10 mouse cellular contexts compared by ENCODE assay signal in the genomic region with DNA sequence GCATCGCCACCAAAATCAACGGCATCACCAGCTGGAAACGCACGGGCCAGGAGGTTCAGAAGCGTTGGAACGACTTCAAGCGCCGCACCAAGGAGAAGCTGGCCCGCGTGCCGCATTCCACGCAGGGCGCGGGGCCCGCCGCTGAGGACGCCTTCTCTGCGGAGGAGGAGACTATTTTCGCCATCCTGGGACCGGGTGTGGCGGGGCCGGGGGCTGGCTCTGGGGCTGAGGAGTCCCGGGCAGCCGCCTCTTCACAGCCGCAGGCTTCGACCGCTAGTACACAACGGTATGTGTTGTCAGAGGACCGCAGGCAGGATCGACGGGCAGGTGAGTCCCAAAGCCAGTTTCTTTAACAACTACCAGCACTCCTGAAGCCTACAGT. TPM values are rescaled to one million over a fixed set of nuclear protein-coding genes. Genes with fewer than 3 reads are reported as not detected.
DNase-seq lines count a peak whose midpoint lies in the region; ATAC-seq and TF ChIP-seq lines count a peak whose summit lies in the region.
"Had no signal": no experiment of that assay in that cellular context is flagged by ENCODE, and none has a peak within 500 bp of the region (broad histone marks: within the 10 kb centered on the region; RNA-seq: fewer than 3 reads in every experiment).

No protein-coding gene starts in this region.

- H3K27me3 ChIP-seq in ES-Bruce4 (ENCODE audit: control insufficient read depth, insufficient read depth, low read length, poor library complexity, severe bottlenecking) = no peaks in the 10 kb centered on the region
- H3K27me3 ChIP-seq in heart, postnatal 0 days (ENCODE audit: control insufficient read depth, insufficient read depth, low read length) = peaks cover 19% of the 10 kb centered on the region; the same call in 1 of the 2 replicates
- peaks cover 72% of the 10 kb centered on the region for H3K27me3 ChIP-seq in liver, embryonic 12.5 days (replicated peaks)

- H3K4me3 ChIP-seq in ES-Bruce4 (ENCODE audit: low read depth, low read length) = peak overlapping the region; percentile 60
- H3K4me3 ChIP-seq in cortical plate, adult 2 months (ENCODE audit: insufficient read depth, low read length) = peak overlapping the region; percentile 68
- peak overlapping the region; percentile 56 for H3K4me3 ChIP-seq in heart, postnatal 0 days (ENCODE audit: low read depth, low read length)
- H3K4me3 ChIP-seq in liver, embryonic 12.5 days = peak overlapping the region; percentile 52

- TF ChIP-seq EP300 in ES-Bruce4 (IDR thresholded peaks at IDR 0.05; ENCODE audit: insufficient read depth, low read depth, low read length) = no peak
- TF ChIP-seq EP300 in heart, postnatal 0 days (IDR thresholded peaks at IDR 0.05; ENCODE audit: low read depth) = no peak

- WGBS in heart, postnatal 0 days = 4% methylated on average over 30 of the region's 31 CpGs
- WGBS in liver, embryonic 12.5 days (ENCODE audit: insufficient replicate concordance) = 1% methylated on average over 30 of the region's 31 CpGs

- H3K27ac ChIP-seq in ES-Bruce4 (ENCODE audit: insufficient read depth, low read length) = no peak overlapping the region
- peak overlapping the region; percentile 57 for H3K27ac ChIP-seq in cortical plate, adult 2 months (ENCODE audit: insufficient read depth, low read length)
- no peak overlapping the region for H3K27ac ChIP-seq in heart, postnatal 0 days (ENCODE audit: low read depth)
- no peak overlapping the region for H3K27ac ChIP-seq in liver, embryonic 12.5 days

- ATAC-seq in heart, postnatal 0 days (ENCODE audit: insufficient read depth, low read depth) = no peak
- no peak for ATAC-seq in liver, embryonic 12.5 days

- TF ChIP-seq POLR2A in ES-Bruce4 (IDR thresholded peaks at IDR 0.05; ENCODE audit: insufficient read depth, low read length) = no peak
- no peak for TF ChIP-seq POLR2A in cortical plate, adult 2 months (IDR thresholded peaks at IDR 0.05; ENCODE audit: extremely low read depth, insufficient read depth, low read length)

- peak overlapping the region; percentile 47 for H3K9ac ChIP-seq in ES-Bruce4 (ENCODE audit: low read depth, poor library complexity, severe bottlenecking)
- H3K9ac ChIP-seq in heart, postnatal 0 days (replicated peaks; ENCODE audit: low read depth, low read length) = peak overlapping the region; percentile 10; the same call in 1 of the 2 replicates
- H3K9ac ChIP-seq in liver, embryonic 12.5 days = 0 out of 2 replicates have a peak overlapping the region, but pooled peaks have one; percentile 28

- DNase-seq in heart, adult 18-20 months = peak; percentile 26 to 55
- DNase-seq in heart, adult 8-10 months (ENCODE audit: low spot score) = no peak
- DNase-seq in heart, postnatal 0 days (ENCODE audit: low spot score) = no peak
- DNase-seq in right cerebral cortex, postnatal 14 days = peak; percentile 56
- no peak for DNase-seq in frontal cortex, postnatal 14 days (ENCODE audit: low spot score in 2 of 2)

- H3K4me1 ChIP-seq in ES-Bruce4 (ENCODE audit: control insufficient read depth, insufficient read depth, low read length) = no peaks in the 10 kb centered on the region
- H3K4me1 ChIP-seq in cortical plate, adult 2 months (ENCODE audit: control insufficient read depth, insufficient read depth, low read length) = peaks cover 5% of the 10 kb centered on the region; the same call in 1 of the 2 replicates
- peaks cover 5% of the 10 kb centered on the region for H3K4me1 ChIP-seq in heart, postnatal 0 days (ENCODE audit: control insufficient read depth, insufficient read depth)
- H3K4me1 ChIP-seq in liver, embryonic 12.5 days = peaks cover 23% of the 10 kb centered on the region

- no peaks in the 10 kb centered on the region for H3K9me3 ChIP-seq in ES-Bruce4 (replicated peaks; ENCODE audit: control insufficient read depth, insufficient read depth, low read length, poor library complexity, severe bottlenecking)
- H3K9me3 ChIP-seq in heart, postnatal 0 days (replicated peaks; ENCODE audit: control insufficient read depth, low read length) = no peaks in the 10 kb centered on the region
- H3K9me3 ChIP-seq in liver, embryonic 12.5 days (replicated peaks) = no peaks in the 10 kb centered on the region

- no peaks in the 10 kb centered on the region; the same call in 1 of the 2 replicates for H3K36me3 ChIP-seq in ES-Bruce4 (ENCODE audit: control insufficient read depth, insufficient read depth, low read length, poor library complexity, severe bottlenecking)
- H3K36me3 ChIP-seq in heart, postnatal 0 days (replicated peaks; ENCODE audit: control insufficient read depth, insufficient read depth, low read length) = 0 out of 2 replicates have a peak, but pooled peaks cover 12% of the 10 kb centered on the region
- H3K36me3 ChIP-seq in liver, embryonic 12.5 days = peaks cover 7% of the 10 kb centered on the region

- TF ChIP-seq CTCF in ES-Bruce4 (IDR thresholded peaks at IDR 0.05; ENCODE audit: low read depth, low read length) = no peak
- TF ChIP-seq CTCF in cortical plate, adult 2 months (IDR thresholded peaks at IDR 0.05; ENCODE audit: extremely low read depth, insufficient read depth, low read length) = no peak
- TF ChIP-seq CTCF in heart, postnatal 0 days (IDR thresholded peaks at IDR 0.05; ENCODE audit: low read depth) = no peak

- peak overlapping the region; percentile 89 for H3K4me2 ChIP-seq in heart, postnatal 0 days (ENCODE audit: low read depth, low read length)
- H3K4me2 ChIP-seq in liver, embryonic 12.5 days = peak overlapping the region; percentile 78

RNA-seq across cellular contexts. Expression of gene Mypop, which starts 1.2 kb away (rescaled TPM):
- total RNA-seq in heart, adult 18-20 months (2021) = 1 to 10 TPM; 3.6 to 4.0 TPM
- total RNA-seq in heart, adult 8-10 months (2022) = 1 to 10 TPM; 3.6 to 4.3 (median 4.3) TPM
- polyA plus RNA-seq in ES-Bruce4 (2011; ENCODE audit: insufficient read depth, insufficient read length, low read depth, missing spikeins) = 4.0 and 5.5 TPM in 2 replicates
- polyA plus RNA-seq in cortical plate, adult 2 months (2012; rRNA removed) = 49.7 and 50.8 TPM in 2 replicates
- 0.08 and 0.34 TPM in 2 replicates for total RNA-seq in heart, postnatal 0 days (2014; rRNA removed; ENCODE audit: low replicate concordance)
- polyA plus RNA-seq in heart, postnatal 0 days (2015; fragmentation: Nextera tagmentation; extraction: Ambion mirVana) = 0.79 and 1.2 TPM in 2 replicates
- 1.3 and 1.7 TPM in 2 replicates for polyA plus RNA-seq in liver, embryonic 12.5 days (2016; fragmentation: Nextera tagmentation; extraction: Ambion mirVana)

RNA-seq across cellular contexts. Expression of gene Nanos2, which starts 5.1 kb away (rescaled TPM):
- total RNA-seq in heart, adult 18-20 months (2021) = not detected
- total RNA-seq in heart, adult 8-10 months (2022) = not detected
- polyA plus RNA-seq in ES-Bruce4 (2011; ENCODE audit: insufficient read depth, insufficient read length, low read depth, missing spikeins) = not detected in 2 replicates
- polyA plus RNA-seq in cortical plate, adult 2 months (2012; rRNA removed) = 2.8 and 3.3 TPM in 2 replicates
- not detected in 2 replicates for total RNA-seq in heart, postnatal 0 days (2014; rRNA removed; ENCODE audit: low replicate concordance)
- polyA plus RNA-seq in heart, postnatal 0 days (2015; fragmentation: Nextera tagmentation; extraction: Ambion mirVana) = not detected in 2 replicates
- polyA plus RNA-seq in liver, embryonic 12.5 days (2016; fragmentation: Nextera tagmentation; extraction: Ambion mirVana) = not detected in 2 replicates
- total RNA-seq: hematopoietic stem cell, adult 5-6 weeks; MEL had no signal

RNA-seq across cellular contexts. Expression of gene Irf2bp1, which starts 11.6 kb away (rescaled TPM):
- total RNA-seq in heart, adult 18-20 months (2021) = 10 to 100 TPM; 22.4 to 23.1 TPM
- 10 to 100 TPM; 20.6 to 24.3 (median 22.9) TPM for total RNA-seq in heart, adult 8-10 months (2022)
- 16.2 and 20.9 TPM in 2 replicates for polyA plus RNA-seq in ES-Bruce4 (2011; ENCODE audit: insufficient read depth, insufficient read length, low read depth, missing spikeins)
- 27.2 and 28.5 TPM in 2 replicates for polyA plus RNA-seq in cortical plate, adult 2 months (2012; rRNA removed)
- total RNA-seq in heart, postnatal 0 days (2014; rRNA removed; ENCODE audit: low replicate concordance) = 50.0 and 51.3 TPM in 2 replicates
- 7.1 and 7.3 TPM in 2 replicates for polyA plus RNA-seq in heart, postnatal 0 days (2015; fragmentation: Nextera tagmentation; extraction: Ambion mirVana)
- polyA plus RNA-seq in liver, embryonic 12.5 days (2016; fragmentation: Nextera tagmentation; extraction: Ambion mirVana) = 20.1 and 22.3 TPM in 2 replicates

RNA-seq across cellular contexts. Expression of gene Foxa3, which starts 31.1 kb away (rescaled TPM):
- not detected for total RNA-seq in heart, adult 18-20 months (2021)
- total RNA-seq in heart, adult 8-10 months (2022) = not detected
- 2.5 and 2.6 TPM in 2 replicates for polyA plus RNA-seq in ES-Bruce4 (2011; ENCODE audit: insufficient read depth, insufficient read length, low read depth, missing spikeins)
- not detected in 2 replicates for polyA plus RNA-seq in cortical plate, adult 2 months (2012; rRNA removed)
- total RNA-seq in heart, postnatal 0 days (2014; rRNA removed; ENCODE audit: low replicate concordance) = not detected in 2 replicates
- 0.11 TPM in 1 of 2 replicates, not detected in the other for polyA plus RNA-seq in heart, postnatal 0 days (2015; fragmentation: Nextera tagmentation; extraction: Ambion mirVana)
- polyA plus RNA-seq in liver, embryonic 12.5 days (2016; fragmentation: Nextera tagmentation; extraction: Ambion mirVana) = 25.3 and 26.6 TPM in 2 replicates
- total RNA-seq: MEL had no signal

RNA-seq across cellular contexts. Expression of gene Sympk, which starts 31.9 kb away (rescaled TPM):
- total RNA-seq in heart, adult 18-20 months (2021) = 10 to 100 TPM; 85.2 to 93.9 TPM
- total RNA-seq in heart, adult 8-10 months (2022) = 10 to 100 TPM; 79.6 to 99.9 (median 98.8) TPM
- polyA plus RNA-seq in ES-Bruce4 (2011; ENCODE audit: insufficient read depth, insufficient read length, low read depth, missing spikeins) = 102 and 119 TPM in 2 replicates
- 113 and 118 TPM in 2 replicates for polyA plus RNA-seq in cortical plate, adult 2 months (2012; rRNA removed)
- 68.8 and 72.0 TPM in 2 replicates for total RNA-seq in heart, postnatal 0 days (2014; rRNA removed; ENCODE audit: low replicate concordance)
- polyA plus RNA-seq in heart, postnatal 0 days (2015; fragmentation: Nextera tagmentation; extraction: Ambion mirVana) = 14.6 and 16.7 TPM in 2 replicates
- polyA plus RNA-seq in liver, embryonic 12.5 days (2016; fragmentation: Nextera tagmentation; extraction: Ambion mirVana) = 30.3 and 33.3 TPM in 2 replicates

Comparison
In these comparisons a context has a peak if more than half of its experiments do, and no peak if none do; other contexts are left out.
1. DNase-seq: peak in heart, adult 18-20 months (2 of 2) and right cerebral cortex, postnatal 14 days (single experiment); none in heart, adult 8-10 months (single experiment), heart, postnatal 0 days (single experiment) and frontal cortex, postnatal 14 days (0 of 2).
2. Peak in every context shown above with its lines, with median percentiles within 50 percentile points of each other: H3K4me3 ChIP-seq and H3K9ac ChIP-seq.